Mouse (Mus musculus) small intestine, adult 2 months (tissue): ENCODE measurements around the gene Mrpl12.

Experiments
- CTCF ChIP-seq: fragments of 200-500 bp; IDR thresholded peaks from 2 replicates; pipeline ENCODE4 v1.5.1; 2012; ENCODE audit warnings: low read depth, mild to moderate bottlenecking, control low read depth, inconsistent platforms, low read length, moderate library complexity, mixed read lengths; ENCODE audit not compliant: insufficient replicate concordance, insufficient read length; ENCODE audit errors: extremely low read depth
- POLR2A ChIP-seq: fragments of 200-500 bp; IDR thresholded peaks from 2 replicates; pipeline ENCODE4 v1.6.1; 2012; ENCODE audit warnings: low read depth, mild to moderate bottlenecking, control low read depth, inconsistent platforms, low read length, moderate library complexity

- TF ChIP-seq CTCF, result no peak
- TF ChIP-seq POLR2A, result no peak
Observed at GRCm38 (mm10) chr11:120490291-120491046, 6.1 kb downstream of the Mrpl12 start.
